Mouse (Mus musculus) lung, adult 2 months (tissue): ENCODE results near the gene Necab2.

Experiments used
- CTCF ChIP-seq: fragments of 200-500 bp; IDR thresholded peaks from 2 replicates; pipeline ENCODE4 v1.5.1; 2011; ENCODE audit warnings: mild to moderate bottlenecking, low read length, control low read depth; ENCODE audit not compliant: insufficient read depth
- POLR2A ChIP-seq: fragments of 200-500 bp; IDR thresholded peaks from 2 replicates; pipeline ENCODE4 v1.6.1; 2011; ENCODE audit warnings: low read depth, mild to moderate bottlenecking, control low read depth, low read length, borderline replicate concordance; ENCODE audit errors: extremely low read depth

DNA sequence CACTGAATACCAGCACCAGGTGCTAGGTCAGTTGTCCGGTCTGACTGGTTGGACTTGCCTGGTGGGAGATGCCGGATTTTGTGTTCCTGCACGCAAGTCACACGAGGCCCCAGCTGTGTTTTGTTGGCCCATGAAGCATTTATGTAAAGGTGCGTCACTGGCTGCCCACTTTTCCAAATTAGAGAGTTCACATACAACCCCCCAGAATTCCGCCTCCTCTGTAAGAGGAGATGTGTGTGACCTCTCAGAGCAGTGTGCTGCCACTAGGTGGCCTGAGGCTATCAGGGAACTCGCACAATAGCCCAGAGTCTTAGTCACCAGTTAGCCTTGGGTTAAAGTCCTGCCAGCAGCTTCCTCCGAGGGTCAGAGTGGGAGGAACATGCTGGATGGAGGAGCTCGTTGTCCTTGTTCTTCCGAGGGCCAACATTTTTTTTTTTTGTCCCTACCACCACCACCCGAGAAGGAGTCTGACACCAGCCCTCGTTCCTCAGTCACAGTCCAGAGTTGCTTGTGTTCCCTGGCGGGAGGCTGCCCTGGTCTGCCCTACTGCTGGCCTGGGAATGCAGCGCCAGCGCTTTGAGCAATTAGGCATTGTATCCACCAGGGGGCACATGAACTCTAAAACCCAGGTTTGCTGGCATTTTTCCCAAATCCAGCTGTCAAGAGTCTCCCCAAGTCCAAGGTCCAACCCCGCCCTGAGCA, 6.1 kb upstream of the Necab2 start:
- TF ChIP-seq CTCF (peak; percentile 73), POLR2A (no peak)
